Mouse (Mus musculus): ENCODE results near the gene Nkpd1. TPM values are rescaled to one million over a fixed set of nuclear protein-coding genes. Genes with fewer than 3 reads are reported as not detected.

Nkpd1 gene
- not detected in 2 replicates for polyA plus RNA-seq (2015; fragmentation: Nextera tagmentation; extraction: Ambion mirVana)

GRCm38 (mm10) chr7:19517652-19518365 is at the start of gene Nkpd1:
Gene Nkpd1, plus strand, starts transcription at chr7:19517838.
- no peak within 1 kb of the TSS for H3K9ac ChIP-seq (ENCODE audit: low read depth, low read length)
- no peaks in the 10 kb centered on the region for H3K36me3 ChIP-seq (ENCODE audit: control insufficient read depth, insufficient read depth)
- ATAC-seq (ENCODE audit: low read depth): no peak
- no peak within 1 kb of the TSS for H3K4me2 ChIP-seq (ENCODE audit: low read depth, low read length)
- no peak within 1 kb of the TSS for H3K27ac ChIP-seq (ENCODE audit: low read length)
- H3K9me3 ChIP-seq (replicated peaks; ENCODE audit: control insufficient read depth, low read length): no peaks in the 10 kb centered on the region
- WGBS (ENCODE audit: insufficient replicate concordance): 3% methylated on average over 24 of the region's 29 CpGs
- peaks cover 64% of the 10 kb centered on the region for H3K27me3 ChIP-seq (ENCODE audit: control insufficient read depth, insufficient read depth, low read depth, low read length)
- H3K4me3 ChIP-seq (ENCODE audit: low read depth, low read length): no peak within 1 kb of the TSS
- peaks cover 4% of the 10 kb centered on the region for H3K4me1 ChIP-seq (ENCODE audit: control insufficient read depth, low read depth, low read length)

- H3K27ac ChIP-seq (ENCODE audit: low read length): no peak overlapping the region
Observed at GRCm38 (mm10) chr7:19468279-19468678, 49.4 kb upstream of the Nkpd1 start.

DNA sequence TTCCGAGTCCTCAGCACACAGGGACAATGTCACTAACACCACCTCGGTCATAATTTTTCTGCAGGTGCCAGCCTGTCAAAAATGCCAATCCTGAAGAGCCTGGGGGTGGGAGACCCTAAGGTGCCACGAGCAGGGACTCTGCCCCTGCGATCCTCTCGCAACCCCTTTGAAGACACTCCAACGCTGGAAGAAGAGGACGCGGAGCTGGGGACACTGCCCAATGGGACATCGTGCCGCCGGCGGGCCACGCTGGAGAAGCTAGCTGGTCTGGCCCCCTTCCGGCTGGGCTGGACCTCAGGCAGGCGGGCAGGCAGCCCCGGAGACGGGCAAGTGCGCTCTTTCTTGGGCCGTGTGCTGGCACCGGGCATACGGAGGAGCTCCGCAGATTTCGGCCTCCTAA is 48.2 kb upstream of the Nkpd1 start:
- no peak overlapping the region for H3K27ac ChIP-seq (ENCODE audit: low read length)
- 69% methylated on average over 23 of the region's 23 CpGs for WGBS (ENCODE audit: insufficient replicate concordance)
- no peaks in the 10 kb centered on the region for H3K9me3 ChIP-seq (replicated peaks; ENCODE audit: control insufficient read depth, low read length)
- no peak overlapping the region for H3K9ac ChIP-seq (ENCODE audit: low read depth, low read length)
- no peak overlapping the region for H3K4me3 ChIP-seq (ENCODE audit: low read depth, low read length)
- no peak overlapping the region for H3K4me2 ChIP-seq (ENCODE audit: low read depth, low read length)
- peaks cover 3% of the 10 kb centered on the region; the same call in 1 of the 2 replicates for H3K4me1 ChIP-seq (ENCODE audit: control insufficient read depth, low read depth, low read length)
- peaks cover 28% of the 10 kb centered on the region for H3K27me3 ChIP-seq (ENCODE audit: control insufficient read depth, insufficient read depth, low read depth, low read length)
- no peak for ATAC-seq (ENCODE audit: low read depth)
- no peaks in the 10 kb centered on the region for H3K36me3 ChIP-seq (ENCODE audit: control insufficient read depth, insufficient read depth)

More at GRCm38 (mm10) chr7:19468279-19468678, 49.4 kb upstream of the Nkpd1 start:
- Histone ChIP-seq H3K9ac (ENCODE audit: low read depth, low read length) (no peak overlapping the region), H3K27me3 (ENCODE audit: control insufficient read depth, insufficient read depth, low read depth, low read length) (peaks cover 19% of the 10 kb centered on the region), H3K4me1 (ENCODE audit: control insufficient read depth, low read depth, low read length) (peaks cover 3% of the 10 kb centered on the region; the same call in 1 of the 2 replicates), H3K9me3 (replicated peaks; ENCODE audit: control insufficient read depth, low read length) (no peaks in the 10 kb centered on the region), H3K4me3 (ENCODE audit: low read depth, low read length) (no peak overlapping the region), H3K36me3 (ENCODE audit: control insufficient read depth, insufficient read depth) (no peaks in the 10 kb centered on the region), H3K4me2 (ENCODE audit: low read depth, low read length) (no peak overlapping the region)
- no peak for ATAC-seq (ENCODE audit: low read depth)
- 48% methylated on average over 12 of the region's 12 CpGs for WGBS (ENCODE audit: insufficient replicate concordance)

DNA sequence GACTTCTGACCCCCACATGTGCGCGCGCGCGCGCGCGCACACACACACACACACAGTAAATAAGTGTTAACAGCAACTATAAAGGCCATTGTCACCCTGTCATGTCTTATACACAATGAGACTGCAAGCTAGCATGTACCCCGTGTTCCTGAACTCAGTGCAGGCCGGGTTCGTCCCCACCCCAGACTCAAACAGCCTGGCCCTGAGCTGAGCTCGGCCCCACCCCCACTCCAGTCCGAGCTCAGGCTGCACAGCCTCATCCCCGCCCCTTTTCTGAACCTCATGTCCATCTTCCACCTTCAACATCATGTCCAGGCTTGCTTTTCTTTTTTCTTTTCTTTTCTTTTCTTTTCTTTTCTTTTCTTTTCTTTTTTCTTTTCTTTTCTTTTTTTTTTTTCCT is 47.3 kb upstream of the Nkpd1 start:
- Histone ChIP-seq H3K4me2 (ENCODE audit: low read depth, low read length) (no peak overlapping the region), H3K27me3 (ENCODE audit: control insufficient read depth, insufficient read depth, low read depth, low read length) (peaks cover 32% of the 10 kb centered on the region), H3K36me3 (ENCODE audit: control insufficient read depth, insufficient read depth) (no peaks in the 10 kb centered on the region), H3K9ac (ENCODE audit: low read depth, low read length) (no peak overlapping the region), H3K27ac (ENCODE audit: low read length) (no peak overlapping the region), H3K4me3 (ENCODE audit: low read depth, low read length) (no peak overlapping the region), H3K9me3 (replicated peaks; ENCODE audit: control insufficient read depth, low read length) (no peaks in the 10 kb centered on the region), H3K4me1 (ENCODE audit: control insufficient read depth, low read depth, low read length) (peaks cover 3% of the 10 kb centered on the region; the same call in 1 of the 2 replicates)
- WGBS (ENCODE audit: insufficient replicate concordance): 47% methylated on average over 14 of the region's 14 CpGs
- no peak for ATAC-seq (ENCODE audit: low read depth)

GRCm38 (mm10) chr7:19472403-19472802 is 45.2 kb upstream of the Nkpd1 start:
- peaks cover 33% of the 10 kb centered on the region for H3K27me3 ChIP-seq (ENCODE audit: control insufficient read depth, insufficient read depth, low read depth, low read length)
- peak; percentile 36; the same call in 1 of the 2 replicates for ATAC-seq (ENCODE audit: low read depth)
- 15% methylated on average over 4 of the region's 4 CpGs for WGBS (ENCODE audit: insufficient replicate concordance)
- H3K9ac ChIP-seq (ENCODE audit: low read depth, low read length): no peak overlapping the region
- H3K4me3 ChIP-seq (ENCODE audit: low read depth, low read length): no peak overlapping the region
- no peaks in the 10 kb centered on the region for H3K9me3 ChIP-seq (replicated peaks; ENCODE audit: control insufficient read depth, low read length)
- H3K36me3 ChIP-seq (ENCODE audit: control insufficient read depth, insufficient read depth): no peaks in the 10 kb centered on the region
- H3K4me2 ChIP-seq (ENCODE audit: low read depth, low read length): no peak overlapping the region
- peaks cover 3% of the 10 kb centered on the region; the same call in 1 of the 2 replicates for H3K4me1 ChIP-seq (ENCODE audit: control insufficient read depth, low read depth, low read length)
- H3K27ac ChIP-seq (ENCODE audit: low read length): no peak overlapping the region; the same call in 1 of the 2 replicates

DNA sequence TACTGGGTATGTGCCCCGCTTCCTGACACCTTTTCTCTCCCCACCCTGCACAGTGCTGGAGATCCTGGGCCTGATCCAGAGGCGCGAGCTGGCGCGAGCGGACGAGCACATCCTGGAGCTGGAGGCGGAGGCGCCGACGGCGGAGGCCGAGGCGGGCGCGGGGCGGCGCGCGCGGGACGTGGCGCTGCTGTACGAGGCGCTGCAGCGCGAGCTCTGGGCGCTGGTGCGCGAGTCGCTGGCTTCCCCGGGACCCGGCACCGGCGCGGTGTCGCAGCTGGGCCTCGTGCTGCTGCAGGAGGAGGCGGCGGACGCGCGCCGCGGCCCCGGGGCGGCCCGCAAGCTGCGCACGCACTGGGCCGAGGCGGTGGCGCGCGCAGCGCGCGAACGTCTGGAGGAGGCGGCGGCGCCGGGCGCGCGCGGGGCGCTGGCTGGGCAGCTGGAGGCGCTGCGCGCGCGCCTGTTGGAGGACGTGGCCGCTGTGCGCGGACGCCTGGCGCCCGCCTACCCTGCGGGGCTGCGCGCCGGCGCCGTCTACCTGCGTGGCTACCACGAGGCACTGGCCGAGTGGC is 43.7 kb upstream of the Nkpd1 start:
- H3K27ac ChIP-seq (ENCODE audit: low read length): no peak overlapping the region
- under 1% methylated on average over 63 of the region's 89 CpGs for WGBS (ENCODE audit: insufficient replicate concordance)
- H3K36me3 ChIP-seq (ENCODE audit: control insufficient read depth, insufficient read depth): no peaks in the 10 kb centered on the region
- no peaks in the 10 kb centered on the region for H3K9me3 ChIP-seq (replicated peaks; ENCODE audit: control insufficient read depth, low read length)
- peak overlapping the region; percentile 2; the same call in 1 of the 2 replicates for H3K9ac ChIP-seq (ENCODE audit: low read depth, low read length)
- H3K4me1 ChIP-seq (ENCODE audit: control insufficient read depth, low read depth, low read length): peaks cover 3% of the 10 kb centered on the region; the same call in 1 of the 2 replicates
- ATAC-seq (ENCODE audit: low read depth): peak; percentile 52
- H3K4me3 ChIP-seq (ENCODE audit: low read depth, low read length): peak overlapping the region; percentile 50
- H3K27me3 ChIP-seq (ENCODE audit: control insufficient read depth, insufficient read depth, low read depth, low read length): peaks cover 35% of the 10 kb centered on the region
- H3K4me2 ChIP-seq (ENCODE audit: low read depth, low read length): peak overlapping the region; percentile 62

GRCm38 (mm10) chr7:19477084-19477483 is 40.6 kb upstream of the Nkpd1 start:
- H3K9ac ChIP-seq (ENCODE audit: low read depth, low read length): no peak overlapping the region
- no peak overlapping the region for H3K4me3 ChIP-seq (ENCODE audit: low read depth, low read length)
- ATAC-seq (ENCODE audit: low read depth): no peak
- H3K4me2 ChIP-seq (ENCODE audit: low read depth, low read length): no peak overlapping the region
- WGBS (ENCODE audit: insufficient replicate concordance): 34% methylated on average over 2 of the region's 2 CpGs
- H3K9me3 ChIP-seq (replicated peaks; ENCODE audit: control insufficient read depth, low read length): no peaks in the 10 kb centered on the region
- H3K27me3 ChIP-seq (ENCODE audit: control insufficient read depth, insufficient read depth, low read depth, low read length): peaks cover 32% of the 10 kb centered on the region
- H3K27ac ChIP-seq (ENCODE audit: low read length): no peak overlapping the region
- no peaks in the 10 kb centered on the region for H3K36me3 ChIP-seq (ENCODE audit: control insufficient read depth, insufficient read depth)
- peaks cover 3% of the 10 kb centered on the region; the same call in 1 of the 2 replicates for H3K4me1 ChIP-seq (ENCODE audit: control insufficient read depth, low read depth, low read length)

DNA sequence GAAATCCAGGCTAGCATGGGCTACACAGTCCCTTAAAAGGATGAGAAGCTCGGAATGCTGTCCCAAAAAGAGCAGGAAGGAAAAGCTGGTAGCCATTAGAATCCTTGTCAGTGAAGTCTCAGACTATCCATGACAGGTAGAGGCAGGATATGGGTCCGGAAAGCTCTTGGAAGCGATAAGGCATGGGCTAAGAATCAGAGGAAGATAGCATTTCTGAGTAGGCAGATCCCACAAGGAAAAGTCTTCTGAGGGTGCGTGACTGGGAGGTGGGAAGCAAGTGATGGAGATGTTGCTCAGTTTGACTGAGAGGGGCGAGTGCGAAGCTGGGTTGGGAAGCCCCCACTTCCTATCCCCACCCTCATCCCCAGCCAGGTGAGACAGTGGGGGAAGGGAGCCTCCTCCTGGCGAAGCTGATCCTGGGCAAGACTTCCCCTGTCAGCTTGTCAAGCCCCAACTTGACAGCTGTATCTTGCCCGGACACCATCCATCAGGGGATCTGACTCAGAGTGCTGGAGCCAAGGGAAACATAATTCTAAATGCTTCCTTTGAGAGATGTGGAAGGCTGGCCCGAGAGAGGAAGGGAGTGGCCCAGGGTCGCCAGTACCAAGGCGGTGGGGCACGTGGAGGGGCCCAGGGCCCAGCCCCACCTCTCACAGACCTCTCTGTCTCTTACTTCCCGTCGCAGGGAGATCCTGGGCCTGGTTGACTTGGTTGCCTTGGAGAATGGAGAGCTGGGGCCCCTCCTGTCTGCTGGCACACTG is 39.8 kb upstream of the Nkpd1 start:
- no peaks in the 10 kb centered on the region for H3K9me3 ChIP-seq (replicated peaks; ENCODE audit: control insufficient read depth, low read length)
- no peak overlapping the region for H3K9ac ChIP-seq (ENCODE audit: low read depth, low read length)
- ATAC-seq (ENCODE audit: low read depth): no peak
- H3K27me3 ChIP-seq (ENCODE audit: control insufficient read depth, insufficient read depth, low read depth, low read length): peaks cover 27% of the 10 kb centered on the region
- H3K4me1 ChIP-seq (ENCODE audit: control insufficient read depth, low read depth, low read length): peaks cover 3% of the 10 kb centered on the region; the same call in 1 of the 2 replicates
- H3K27ac ChIP-seq (ENCODE audit: low read length): no peak overlapping the region
- H3K4me3 ChIP-seq (ENCODE audit: low read depth, low read length): no peak overlapping the region
- no peaks in the 10 kb centered on the region for H3K36me3 ChIP-seq (ENCODE audit: control insufficient read depth, insufficient read depth)
- H3K4me2 ChIP-seq (ENCODE audit: low read depth, low read length): no peak overlapping the region
- 27% methylated on average over 14 of the region's 14 CpGs for WGBS (ENCODE audit: insufficient replicate concordance)

All from liver, embryonic 16.5 days (tissue).